Mouse (Mus musculus): ENCODE measurements around the gene Cep89.

The Cep89 gene

DNA sequence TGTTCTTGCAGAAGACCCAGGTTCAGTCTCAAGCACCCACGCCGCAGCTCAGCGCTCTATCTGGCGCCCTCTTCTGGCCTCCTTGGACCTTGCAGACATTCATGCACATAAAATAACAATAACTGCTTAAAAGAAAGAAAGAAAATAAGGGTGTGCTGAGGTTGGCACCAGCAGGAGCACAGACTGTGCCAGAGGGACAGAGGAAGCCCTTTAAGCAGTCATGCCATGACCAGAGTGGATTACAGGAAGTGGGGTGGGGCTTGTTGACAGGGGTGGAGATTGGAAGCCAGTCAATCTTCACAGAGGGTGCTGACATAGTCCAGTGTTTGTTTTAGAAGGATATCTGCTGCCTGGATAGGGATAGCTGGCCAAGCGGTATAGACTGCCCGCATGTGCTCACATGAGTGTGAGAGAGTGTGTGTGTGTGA lies 10.3 kb upstream of the Cep89 start:
- DNase-seq: peak; percentile 32

GRCm38 (mm10) chr7:35388694-35389093 lies 8.1 kb upstream of the Cep89 start:
- DNase-seq: no peak

DNA sequence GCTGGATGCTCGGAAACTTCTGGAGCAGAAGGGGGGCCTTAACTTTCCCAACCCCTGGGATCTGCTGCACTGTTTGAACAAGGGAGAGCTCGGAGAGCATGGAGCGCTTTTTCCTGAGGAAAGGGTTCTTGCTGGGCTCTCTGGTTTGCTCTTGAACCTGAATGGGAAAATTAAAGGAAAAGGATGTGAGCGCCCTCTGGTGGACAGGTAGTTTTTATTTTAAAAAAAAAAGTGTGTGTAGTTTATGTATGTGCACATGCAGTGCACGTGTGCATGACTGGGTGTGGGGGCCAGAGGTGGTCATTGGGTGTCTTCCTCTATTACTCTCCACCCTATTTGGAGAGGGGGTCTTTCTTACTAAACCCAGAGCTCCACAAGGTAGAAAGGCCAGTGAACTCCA lies 3.9 kb upstream of the Cep89 start:
- DNase-seq: peak; percentile 51

DNA sequence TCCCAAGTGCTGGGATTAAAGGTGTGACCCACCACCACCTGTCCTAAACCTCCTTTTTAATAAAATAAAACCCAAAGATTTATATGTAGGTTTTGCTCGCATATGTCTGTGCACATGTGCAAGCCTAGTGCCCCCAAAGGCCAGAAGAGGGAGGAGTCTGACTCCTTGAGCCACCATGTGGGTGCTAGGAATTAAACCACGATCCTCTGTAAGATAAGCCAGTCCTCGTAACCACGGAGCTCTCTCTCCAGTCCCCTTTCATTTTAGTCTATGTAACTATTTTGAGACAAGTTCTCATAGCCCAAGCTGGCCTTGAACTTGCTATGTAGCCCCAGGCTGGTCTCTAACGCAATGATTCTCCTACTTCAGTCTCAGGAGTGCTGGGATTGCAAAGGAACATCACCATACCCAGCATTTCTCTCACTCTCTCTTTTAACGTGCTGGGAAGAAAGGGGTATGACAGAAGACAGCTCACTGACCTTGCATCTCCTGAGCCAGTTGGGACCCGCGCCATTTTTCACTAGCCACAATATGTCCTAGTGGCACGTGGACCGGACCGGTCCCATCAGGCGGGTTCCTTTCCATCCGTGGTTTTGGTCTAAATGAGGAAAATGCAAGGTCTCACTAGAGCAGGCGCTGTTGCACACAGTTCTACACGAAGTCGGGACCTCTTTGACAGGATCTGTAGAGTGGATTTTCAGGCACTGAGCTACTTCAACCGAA lies 940 bp upstream of the Cep89 start:
- DNase-seq: no peak

GRCm38 (mm10) chr7:35401169-35401568 lies 4.3 kb downstream of the Cep89 start:
- DNase-seq: no peak

DNA sequence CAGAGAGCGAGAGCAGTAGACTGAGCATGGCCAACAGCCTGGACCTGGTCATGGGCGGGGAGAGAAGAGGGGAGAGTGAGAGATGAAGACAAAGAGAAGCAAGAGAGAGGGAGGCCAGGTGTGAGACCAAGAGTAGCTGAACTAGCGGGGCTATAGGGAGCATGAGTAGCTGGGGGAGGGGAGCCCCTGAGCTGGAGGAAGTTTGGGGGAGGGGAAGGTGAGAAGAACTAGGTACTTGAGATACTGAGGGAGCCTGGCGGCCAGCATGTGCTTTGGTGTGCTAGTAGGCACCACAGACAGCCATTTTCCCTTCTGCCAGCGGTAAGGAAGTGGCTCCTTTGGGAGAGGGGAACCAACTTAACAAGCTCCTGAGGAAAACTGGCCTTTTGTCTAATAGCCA lies 18.4 kb downstream of the Cep89 start:
- no peak for DNase-seq

DNA sequence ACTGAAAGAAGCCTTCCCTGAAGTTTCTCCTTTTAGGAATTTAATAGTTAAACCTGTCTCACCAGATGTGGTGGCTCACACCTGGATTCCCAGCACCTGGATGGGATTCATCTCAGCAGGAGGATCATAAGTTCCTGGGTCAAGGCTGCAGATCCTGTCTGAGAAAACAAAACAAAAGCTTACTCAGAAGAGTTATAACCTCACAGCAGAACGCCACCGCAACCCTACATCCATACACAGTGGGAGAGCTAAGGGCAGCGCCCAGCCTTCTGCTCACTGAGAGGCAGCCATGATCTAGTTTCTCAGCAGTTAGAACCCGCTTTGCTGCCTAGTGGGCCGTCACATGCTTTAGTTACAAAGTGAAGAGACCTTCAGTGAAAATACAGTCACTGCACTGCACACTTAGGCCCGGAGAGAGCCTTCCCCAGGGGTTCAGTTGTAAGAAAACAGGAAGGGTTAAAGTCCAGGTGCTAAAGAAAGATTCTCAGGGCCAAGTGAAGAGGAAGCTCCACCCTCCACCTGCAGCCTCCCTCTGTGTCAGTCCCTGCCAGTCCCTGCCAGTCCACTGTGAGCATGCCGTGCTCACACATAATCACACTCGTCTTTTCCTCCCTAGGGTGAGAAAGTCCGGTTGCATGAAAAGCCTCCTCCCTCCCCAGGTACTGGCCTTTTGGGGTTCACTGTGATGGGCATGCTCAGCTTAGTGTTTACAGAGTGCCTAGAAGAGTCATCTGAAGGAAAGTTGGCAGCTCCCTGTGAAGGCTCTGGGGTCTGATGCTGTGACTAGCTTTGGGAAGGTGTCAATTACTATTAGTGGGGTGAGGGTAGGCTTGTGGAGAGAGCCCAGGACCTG lies 19.2 kb downstream of the Cep89 start:
- peak; percentile 64 for DNase-seq

GRCm38 (mm10) chr7:35416654-35416948 lies 19.8 kb downstream of the Cep89 start:
- DNase-seq: peak; percentile 23

DNA sequence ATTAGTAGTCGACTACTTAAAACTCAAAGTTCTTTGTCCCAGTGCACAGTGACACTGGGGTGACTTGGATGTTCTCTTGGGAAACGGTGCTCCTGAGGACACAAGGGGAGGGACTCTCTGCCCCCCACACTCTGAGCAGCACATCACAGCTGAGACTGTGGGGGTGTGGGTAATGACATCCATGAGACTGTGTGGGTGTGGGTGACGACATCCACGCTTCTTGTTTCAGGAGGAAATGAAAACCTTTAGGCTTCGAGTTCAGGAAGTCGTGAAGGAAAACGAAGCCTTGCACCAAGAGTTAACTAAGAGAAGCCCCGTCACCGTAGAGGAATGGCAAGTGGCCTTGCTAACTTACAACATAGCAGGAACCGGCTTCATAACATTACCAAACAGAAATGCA lies 26.2 kb downstream of the Cep89 start:
- DNase-seq: no peak

- no peak for DNase-seq
Observed at GRCm38 (mm10) chr7:35428146-35428545, 31.3 kb downstream of the Cep89 start.

GRCm38 (mm10) chr7:35435266-35435665 lies 38.4 kb downstream of the Cep89 start:
- DNase-seq: no peak

DNA sequence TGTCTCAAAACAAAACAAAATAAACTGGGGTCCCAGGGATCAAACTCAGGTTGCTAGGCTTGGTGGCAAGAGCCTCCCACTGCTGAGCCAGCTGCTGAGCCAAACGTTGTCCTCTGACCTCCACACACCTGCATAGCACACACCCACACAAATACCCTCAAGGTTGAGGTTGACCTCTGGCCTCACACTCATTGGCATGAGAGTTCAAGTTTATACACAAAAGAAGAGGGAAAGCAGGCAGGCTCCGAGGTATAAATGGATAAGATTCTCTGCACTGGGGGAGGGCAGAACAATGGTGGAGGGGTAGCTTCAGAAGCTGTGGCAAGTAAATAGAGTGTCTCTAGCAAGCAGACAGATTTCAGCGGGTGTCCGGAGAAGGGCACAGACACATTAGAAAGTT lies 50.7 kb downstream of the Cep89 start:
- peak; percentile 65 for DNase-seq

GRCm38 (mm10) chr7:35447996-35448846 lies 51.4 kb downstream of the Cep89 start, which contains the start of gene Slc7a9:
Gene Slc7a9, plus strand, starts transcription at chr7:35448796.
- DNase-seq: peak; percentile 84

- peak; percentile 76 for DNase-seq
Observed at GRCm38 (mm10) chr7:35448867-35449266, 52.0 kb downstream of the Cep89 start.

DNA sequence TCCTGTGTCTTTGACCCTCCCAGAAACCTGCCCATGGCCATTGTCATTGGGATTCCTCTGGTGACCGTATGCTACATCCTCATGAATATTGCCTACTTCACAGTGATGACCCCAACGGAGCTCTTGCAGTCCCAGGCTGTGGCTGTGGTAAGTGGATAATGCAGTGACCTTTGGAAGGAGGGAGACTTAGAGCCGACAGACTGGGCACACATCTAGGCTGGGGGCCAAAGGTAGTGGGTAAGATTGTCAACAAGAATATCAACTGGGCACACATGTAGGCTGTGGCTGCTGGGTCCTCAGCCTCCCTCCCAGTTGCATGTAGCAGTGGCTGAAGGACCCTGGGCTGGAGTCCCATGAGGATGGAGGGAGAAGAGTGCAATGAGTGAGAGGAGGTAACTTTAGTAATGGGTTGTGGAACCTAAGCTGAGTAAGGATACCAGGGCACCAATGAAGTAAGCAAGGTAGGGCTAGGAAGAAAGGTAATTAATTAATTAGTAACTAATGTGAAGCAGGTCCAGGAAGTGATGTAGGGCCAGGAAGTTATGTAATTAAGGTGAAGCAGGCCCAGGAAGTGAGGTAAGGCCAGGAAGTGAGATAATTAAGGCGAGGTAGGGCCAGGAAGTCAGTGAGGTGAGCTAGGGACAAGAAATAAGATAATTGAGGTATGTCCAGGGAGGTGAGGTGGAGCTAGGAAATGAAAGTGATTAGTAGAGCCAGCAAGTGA lies 59.4 kb downstream of the Cep89 start:
- DNase-seq: peak; percentile 30

GRCm38 (mm10) chr7:35460971-35461370 lies 64.1 kb downstream of the Cep89 start:
- DNase-seq: no peak

GRCm38 (mm10) chr7:35465027-35465426 lies 68.2 kb downstream of the Cep89 start:
- no peak for DNase-seq

GRCm38 (mm10) chr7:35467856-35468255 lies 71.0 kb downstream of the Cep89 start:
- no peak for DNase-seq

- no peak for DNase-seq
Observed at GRCm38 (mm10) chr7:35470794-35471193, 74.0 kb downstream of the Cep89 start.

DNA sequence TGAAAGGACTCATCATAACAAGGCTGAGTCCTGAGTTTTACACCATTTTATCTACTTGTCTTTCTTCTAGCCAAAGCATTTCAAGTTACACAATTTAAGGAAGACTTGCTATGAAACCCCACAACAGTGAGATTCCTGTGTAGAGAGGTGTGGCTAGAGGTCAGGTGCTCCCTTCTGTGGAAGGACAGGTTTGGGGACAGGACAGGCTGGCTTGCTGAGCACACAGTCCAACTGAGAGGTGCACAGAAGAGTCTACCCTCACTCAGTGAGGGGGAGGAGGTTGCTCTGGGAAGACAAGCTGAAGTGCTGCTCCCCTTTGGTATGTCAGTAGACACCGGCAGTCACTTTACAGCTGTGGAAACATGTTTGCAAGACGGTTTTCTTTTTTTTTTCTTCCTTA lies 79.6 kb downstream of the Cep89 start:
- no peak for DNase-seq

GRCm38 (mm10) chr7:35485126-35485525 lies 88.3 kb downstream of the Cep89 start:
- DNase-seq: no peak

DNA sequence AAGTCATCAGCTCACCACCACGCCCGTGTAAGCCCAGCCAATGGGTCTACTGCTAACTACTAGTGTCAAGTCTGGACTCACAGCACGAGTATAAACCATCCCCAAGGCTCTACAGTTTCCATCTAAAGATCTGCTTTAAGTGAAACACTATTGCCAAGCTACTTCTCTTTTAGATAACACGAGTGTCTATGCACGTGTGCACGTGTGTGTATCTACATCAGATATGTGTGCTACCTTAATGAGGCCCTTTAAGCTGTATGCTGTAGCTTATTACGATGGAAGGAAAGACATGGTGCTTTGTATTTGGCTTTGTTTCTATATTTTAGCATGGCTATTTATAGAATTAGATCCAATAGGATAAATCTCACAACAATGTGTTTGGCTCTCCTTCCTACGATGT lies 89.7 kb downstream of the Cep89 start:
- no peak for DNase-seq

Measured in kidney, postnatal 14 days (tissue).